Mouse (Mus musculus) liver, adult 2 months (tissue): ENCODE measurements around the gene Pcbp2. TPM values are rescaled to one million over a fixed set of nuclear protein-coding genes. Genes with fewer than 3 reads are reported as not detected.

Source experiments
- DNase-seq: peaks from one replicate; pipeline ENCODE4 v3.0.0-alpha.2; 2011; ENCODE audit warnings: low read depth, low spot score; ENCODE audit errors: extremely low read depth
- H3K27ac ChIP-seq: fragments of 200-500 bp; replicated peaks from 2 replicates; pipeline ENCODE4 v1.5.1; 2012; ENCODE audit warnings: low read depth, mild to moderate bottlenecking, control low read depth, inconsistent platforms, low read length; ENCODE audit not compliant: insufficient read depth
- H3K27me3 ChIP-seq: fragments of 200-500 bp; 2 replicates; pipeline ENCODE4 v1.6.1; 2012; ENCODE audit warnings: mild to moderate bottlenecking, moderate library complexity, low read length, inconsistent platforms; ENCODE audit not compliant: control insufficient read depth, insufficient read depth
- H3K36me3 ChIP-seq: fragments of 200-500 bp; 2 replicates; pipeline ENCODE4 v1.6.1; 2012; ENCODE audit warnings: low read length, inconsistent platforms; ENCODE audit not compliant: control insufficient read depth, insufficient read depth
- H3K4me1 ChIP-seq: fragments of 200-500 bp; 2 replicates; pipeline ENCODE4 v1.6.1; 2011; ENCODE audit warnings: low read length; ENCODE audit not compliant: control insufficient read depth, insufficient read depth
- H3K4me3 ChIP-seq: fragments of 200-500 bp; 2 replicates; pipeline ENCODE4 v1.5.1; 2011; ENCODE audit warnings: low read depth, mild to moderate bottlenecking, control low read depth, low read length, moderate library complexity; ENCODE audit not compliant: insufficient read depth
- H3K79me2 ChIP-seq: fragments of 200-500 bp; 2 replicates; pipeline ENCODE4 v1.6.1; 2012; ENCODE audit warnings: inconsistent platforms, mild to moderate bottlenecking, low read length, moderate library complexity; ENCODE audit not compliant: control insufficient read depth, insufficient read depth
- H3K9ac ChIP-seq: fragments of 200-500 bp; 2 replicates; pipeline ENCODE4 v1.6.1; 2012; ENCODE audit warnings: low read depth, mild to moderate bottlenecking, control low read depth, inconsistent platforms, low read length
- CTCF ChIP-seq: fragments of 200-500 bp; IDR thresholded peaks from 2 replicates; pipeline ENCODE4 v1.5.1; 2011; ENCODE audit warnings: low read depth, low read length, control low read depth
- POLR2A ChIP-seq: fragments of 200-500 bp; IDR thresholded peaks from 2 replicates; pipeline ENCODE4 v1.6.1; 2011; ENCODE audit warnings: low read length, control low read depth; ENCODE audit not compliant: insufficient read depth; ENCODE audit errors: extremely low read depth
- WGBS: fragments of 180-500 bp; shearing (Covaris S2); methylation state at CpG from one replicate; pipeline ENCODE4 v1.1.7; 2018; 5-methylcytosine and 5-hydroxymethylcytosine counted together
- polyA plus RNA-seq: library from polyadenylated mRNA; depleted of rRNA; stranded (reverse); fragments of >200 nt; gene quantifications from 2 replicates; pipeline ENCODE4 v1.2.3, GENCODE M21; 2012
- total RNA-seq: library from RNA; depleted of rRNA; stranded (reverse); fragments of >200 nt; gene quantifications from 2 replicates; pipeline ENCODE4 v1.2.3, GENCODE M21; 2014

Pcbp2 gene
- total and polyA plus RNA-seq, 2 experiments, result 112 to 261 TPM

GRCm38 (mm10) chr15:102459847-102460246 is 10.5 kb upstream of the Pcbp2 start:
- TF ChIP-seq CTCF, result no peak
- TF ChIP-seq POLR2A, result no peak
- no peak for DNase-seq
- H3K4me3 ChIP-seq, result no peak overlapping the region; the same call in 1 of the 2 replicates
- WGBS, result 56% methylated on average over 5 of the region's 5 CpGs
- H3K79me2 ChIP-seq, result no peaks in the 10 kb centered on the region; the same call in 1 of the 2 replicates
- peaks cover 9% of the 10 kb centered on the region for H3K4me1 ChIP-seq
- H3K36me3 ChIP-seq, result peaks cover 7% of the 10 kb centered on the region; the same call in 1 of the 2 replicates
- no peak overlapping the region for H3K27ac ChIP-seq
- no peak overlapping the region for H3K9ac ChIP-seq
- H3K27me3 ChIP-seq, result no peaks in the 10 kb centered on the region

DNA sequence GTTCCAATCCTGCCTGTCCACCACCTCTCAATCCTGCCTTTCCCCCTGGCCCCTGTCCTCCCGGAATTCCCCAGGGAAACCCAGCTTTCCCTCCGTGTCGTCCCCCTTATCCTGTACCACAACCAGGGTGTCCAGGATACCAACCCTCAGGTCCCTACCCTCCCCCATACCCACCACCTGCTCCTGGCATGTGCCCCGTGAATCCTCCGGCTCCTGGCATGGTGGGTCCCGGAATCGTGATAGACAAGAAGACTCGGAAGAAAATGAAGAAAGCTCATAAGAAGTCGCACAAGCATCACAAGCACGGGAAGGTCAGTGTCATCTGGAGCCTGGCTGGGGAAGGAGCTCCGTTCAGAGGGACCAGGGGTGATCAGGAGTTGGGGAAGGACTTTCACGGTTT is 9.9 kb upstream of the Pcbp2 start:
- H3K4me3 ChIP-seq, result peak overlapping the region; percentile 15; the same call in 1 of the 2 replicates
- H3K27me3 ChIP-seq, result no peaks in the 10 kb centered on the region
- 73% methylated on average over 12 of the region's 12 CpGs for WGBS
- peaks cover 7% of the 10 kb centered on the region; the same call in 1 of the 2 replicates for H3K36me3 ChIP-seq
- H3K4me1 ChIP-seq, result peaks cover 9% of the 10 kb centered on the region
- H3K27ac ChIP-seq, result no peak overlapping the region
- TF ChIP-seq CTCF, result no peak
- no peak for TF ChIP-seq POLR2A
- no peak for DNase-seq
- H3K9ac ChIP-seq, result no peak overlapping the region
- H3K79me2 ChIP-seq, result no peaks in the 10 kb centered on the region; the same call in 1 of the 2 replicates

DNA sequence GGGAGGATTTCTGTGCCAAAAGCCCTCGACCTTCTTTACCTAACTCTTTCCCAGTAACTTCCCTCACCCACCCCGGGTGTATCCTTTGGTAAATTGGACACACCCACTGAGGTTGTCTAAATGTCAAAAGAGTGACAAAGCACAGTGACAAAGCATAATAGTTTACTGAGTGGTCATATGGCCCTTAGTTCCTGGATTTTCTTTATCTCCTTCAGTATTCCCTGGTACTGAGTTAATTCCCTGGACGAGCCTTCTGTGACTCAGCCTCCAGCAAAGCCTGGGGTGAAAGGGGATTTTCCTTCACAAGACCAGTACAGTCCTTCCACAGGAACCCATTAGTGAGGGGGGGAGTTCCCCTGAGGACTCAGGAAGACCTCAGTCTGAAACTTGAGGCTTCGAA is 9.4 kb upstream of the Pcbp2 start:
- H3K9ac ChIP-seq, result no peak overlapping the region
- TF ChIP-seq POLR2A (no peak), CTCF (no peak)
- H3K4me3 ChIP-seq, result no peak overlapping the region
- 70% methylated on average over 4 of the region's 4 CpGs for WGBS
- DNase-seq, result no peak
- H3K27ac ChIP-seq, result no peak overlapping the region
- H3K4me1 ChIP-seq, result peaks cover 9% of the 10 kb centered on the region
- peaks cover 7% of the 10 kb centered on the region; the same call in 1 of the 2 replicates for H3K36me3 ChIP-seq
- H3K27me3 ChIP-seq, result no peaks in the 10 kb centered on the region
- no peaks in the 10 kb centered on the region; the same call in 1 of the 2 replicates for H3K79me2 ChIP-seq

- Histone ChIP-seq H3K27me3 (no peaks in the 10 kb centered on the region), H3K79me2 (no peaks in the 10 kb centered on the region; the same call in 1 of the 2 replicates), H3K4me1 (peaks cover 9% of the 10 kb centered on the region), H3K4me3 (no peak overlapping the region), H3K36me3 (peaks cover 7% of the 10 kb centered on the region; the same call in 1 of the 2 replicates), H3K27ac (no peak overlapping the region), H3K9ac (no peak overlapping the region)
- WGBS, result 78% methylated on average over 9 of the region's 9 CpGs
- no peak for DNase-seq
- TF ChIP-seq CTCF (no peak), POLR2A (no peak)
Observed at GRCm38 (mm10) chr15:102461430-102462075, 8.8 kb upstream of the Pcbp2 start.

GRCm38 (mm10) chr15:102463666-102464065 is 6.7 kb upstream of the Pcbp2 start:
- Histone ChIP-seq H3K4me1 (peaks cover 9% of the 10 kb centered on the region), H3K36me3 (peaks cover 7% of the 10 kb centered on the region; the same call in 1 of the 2 replicates), H3K27me3 (no peaks in the 10 kb centered on the region), H3K4me3 (no peak overlapping the region), H3K27ac (no peak overlapping the region), H3K9ac (no peak overlapping the region), H3K79me2 (no peaks in the 10 kb centered on the region; the same call in 1 of the 2 replicates)
- DNase-seq, result peak; percentile 34
- TF ChIP-seq POLR2A, result no peak
- peak; percentile 21; the same call in 1 of the 2 replicates for TF ChIP-seq CTCF
